Mouse (Mus musculus) midbrain, embryonic 16.5 days (tissue): Measurements from ENCODE around the gene Atg2a. TPM values are rescaled to one million over a fixed set of nuclear protein-coding genes. Genes with fewer than 3 reads are reported as not detected.

Experiments used
- ATAC-seq: fragments of 200-750 bp; cut with Nextera tagmentation; 2 replicates; pipeline ENCODE4 v1.8.0; 2017; ENCODE audit warnings: moderate TSS enrichment
- H3K27ac ChIP-seq: fragments of 300-500 bp; sonication (generic); 2 replicates; pipeline ENCODE4 v1.5.1; 2014; ENCODE audit warnings: mild to moderate bottlenecking, low read length, mixed read lengths
- H3K27me3 ChIP-seq: fragments of 300-500 bp; sonication (generic); 2 replicates; pipeline ENCODE4 v1.6.1; 2014; ENCODE audit warnings: low read depth, low read length, mixed read lengths; ENCODE audit not compliant: control insufficient read depth, insufficient read depth
- H3K36me3 ChIP-seq: fragments of 300-500 bp; sonication (generic); 2 replicates; pipeline ENCODE4 v1.6.1; 2014; ENCODE audit warnings: mild to moderate bottlenecking, low read length, moderate library complexity, mixed read lengths; ENCODE audit not compliant: control insufficient read depth, insufficient read depth
- H3K4me1 ChIP-seq: fragments of 300-500 bp; sonication (generic); 2 replicates; pipeline ENCODE4 v1.6.1; 2014; ENCODE audit warnings: mild to moderate bottlenecking, low read length, mixed read lengths; ENCODE audit not compliant: control insufficient read depth, insufficient read depth
- H3K4me2 ChIP-seq: fragments of 300-500 bp; sonication (generic); 2 replicates; pipeline ENCODE4 v1.6.1; 2014; ENCODE audit warnings: mild to moderate bottlenecking, low read length, mixed read lengths
- H3K4me3 ChIP-seq: fragments of 300-500 bp; sonication (generic); 2 replicates; pipeline ENCODE4 v1.5.1; 2014; ENCODE audit warnings: low read depth, mild to moderate bottlenecking, low read length, moderate library complexity, mixed read lengths
- H3K9ac ChIP-seq: fragments of 300-500 bp; sonication (generic); 2 replicates; pipeline ENCODE4 v1.6.1; 2014; ENCODE audit warnings: low read depth, low read length, mixed read lengths
- H3K9me3 ChIP-seq: fragments of 300-500 bp; sonication (generic); replicated peaks from 2 replicates; pipeline ENCODE4 v1.6.1; 2014; ENCODE audit warnings: mild to moderate bottlenecking, low read length, mixed read lengths; ENCODE audit not compliant: control insufficient read depth, poor library complexity, severe bottlenecking
- WGBS: fragments of 180-500 bp; shearing (Covaris S2); extraction: QIAGEN DNeasy Blood & Tissue Kit; methylation state at CpG from one replicate; pipeline ENCODE4 v1.1.7; 2014; 5-methylcytosine and 5-hydroxymethylcytosine counted together
- polyA plus RNA-seq: library from polyadenylated mRNA; unstranded; fragments of >200 nt; fragmentation: Nextera tagmentation; extraction: Ambion mirVana; gene quantifications from 2 replicates; pipeline ENCODE4 v1.2.1, GENCODE M21; 2015

Gene Atg2a
- polyA plus RNA-seq, 1 experiment from 2014 or later: 15.5 TPM

DNA sequence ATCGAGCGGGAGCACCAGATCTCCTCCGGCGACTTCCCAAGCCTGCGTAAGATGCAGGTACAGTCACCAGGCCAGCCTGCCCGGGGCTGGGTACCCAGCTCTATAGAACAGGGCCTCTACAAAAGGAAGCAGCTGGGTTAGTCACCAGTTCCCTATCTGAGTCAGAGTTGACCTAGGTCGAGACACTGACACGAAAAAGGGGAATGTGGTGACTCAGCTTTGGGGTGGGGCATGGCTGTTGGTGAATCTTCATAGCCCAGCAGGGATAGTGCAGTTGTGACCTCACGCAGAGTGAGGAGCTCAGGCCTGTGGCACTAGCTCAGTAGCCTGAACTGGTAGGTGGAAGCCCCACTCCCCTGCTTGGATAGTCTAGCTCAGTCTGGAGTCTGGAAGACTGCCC lies 56.2 kb downstream of the Atg2a start:
- H3K36me3 ChIP-seq: peaks cover 37% of the 10 kb centered on the region
- H3K9ac ChIP-seq: no peak overlapping the region
- H3K27me3 ChIP-seq: no peaks in the 10 kb centered on the region
- H3K4me3 ChIP-seq: no peak overlapping the region
- no peak for ATAC-seq
- no peaks in the 10 kb centered on the region for H3K9me3 ChIP-seq
- no peak overlapping the region for H3K27ac ChIP-seq
- no peak overlapping the region for H3K4me2 ChIP-seq
- no peaks in the 10 kb centered on the region for H3K4me1 ChIP-seq
- WGBS: 95% methylated on average over 9 of the region's 9 CpGs

DNA sequence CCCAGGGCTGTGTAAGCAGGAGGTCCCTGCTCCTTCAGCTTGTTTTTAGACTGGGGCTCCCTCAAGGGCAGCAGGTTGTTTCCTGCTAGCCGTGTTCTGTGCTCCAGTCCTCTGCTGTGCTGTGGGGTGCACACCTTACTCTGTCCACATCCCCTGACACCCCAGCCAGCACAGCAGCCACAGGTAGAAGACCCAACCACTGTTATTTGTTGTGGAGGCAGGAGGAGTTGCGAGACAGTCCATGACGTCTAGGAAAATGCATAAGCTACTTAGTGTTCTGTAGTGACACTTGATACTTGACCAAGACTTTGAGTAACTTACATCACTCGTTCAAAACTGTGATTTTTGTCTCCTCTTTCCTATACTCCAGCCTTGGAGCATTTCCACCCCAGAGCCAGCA lies 57.5 kb downstream of the Atg2a start:
- Histone ChIP-seq H3K4me1 (no peaks in the 10 kb centered on the region), H3K4me2 (no peak overlapping the region), H3K36me3 (peaks cover 34% of the 10 kb centered on the region), H3K4me3 (no peak overlapping the region), H3K9ac (no peak overlapping the region), H3K27me3 (no peaks in the 10 kb centered on the region), H3K27ac (no peak overlapping the region), H3K9me3 (no peaks in the 10 kb centered on the region)
- no peak for ATAC-seq
- 84% methylated on average over 4 of the region's 4 CpGs for WGBS

DNA sequence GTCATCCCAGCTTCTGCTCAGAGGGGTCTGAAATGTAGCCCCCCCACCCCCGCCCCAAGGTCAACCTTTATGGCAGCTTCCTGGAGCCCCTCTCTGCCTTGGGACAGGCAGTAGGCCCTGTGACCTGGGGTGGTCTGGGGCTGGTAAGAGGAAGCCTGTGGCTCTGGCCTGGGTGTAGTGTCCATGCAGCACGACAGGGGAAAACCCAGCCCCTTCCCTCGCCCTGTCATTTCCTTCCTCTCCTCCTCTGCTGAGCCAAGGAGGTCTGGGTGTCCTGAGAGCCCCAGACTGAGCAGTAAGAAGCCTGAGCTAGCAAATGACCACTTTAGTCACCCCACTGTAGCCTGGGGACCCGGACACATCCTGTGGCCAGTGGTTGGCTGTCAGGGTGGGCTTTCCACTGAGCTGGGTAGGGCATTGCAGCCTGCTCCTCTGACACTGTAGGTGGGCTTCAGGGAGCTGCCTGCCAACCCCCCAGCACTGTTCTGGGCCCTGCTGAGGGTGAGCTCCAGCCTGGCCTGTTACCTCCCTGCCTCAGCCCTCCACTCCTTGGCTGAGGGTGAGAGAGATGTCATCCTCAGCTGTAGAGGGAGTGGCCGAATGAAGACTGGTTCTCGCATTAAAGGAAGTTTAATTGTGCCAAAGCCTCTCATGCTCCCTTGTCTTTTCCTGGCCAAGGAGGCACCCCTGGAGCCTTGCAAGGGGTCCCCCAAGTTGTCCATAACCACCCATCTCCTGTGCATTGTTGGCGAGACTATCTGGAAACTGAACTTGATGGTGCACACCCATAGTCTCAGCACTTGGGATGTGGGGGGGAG lies 58.2 kb downstream of the Atg2a start:
- 88% methylated on average over 7 of the region's 7 CpGs for WGBS
- no peak for ATAC-seq

DNA sequence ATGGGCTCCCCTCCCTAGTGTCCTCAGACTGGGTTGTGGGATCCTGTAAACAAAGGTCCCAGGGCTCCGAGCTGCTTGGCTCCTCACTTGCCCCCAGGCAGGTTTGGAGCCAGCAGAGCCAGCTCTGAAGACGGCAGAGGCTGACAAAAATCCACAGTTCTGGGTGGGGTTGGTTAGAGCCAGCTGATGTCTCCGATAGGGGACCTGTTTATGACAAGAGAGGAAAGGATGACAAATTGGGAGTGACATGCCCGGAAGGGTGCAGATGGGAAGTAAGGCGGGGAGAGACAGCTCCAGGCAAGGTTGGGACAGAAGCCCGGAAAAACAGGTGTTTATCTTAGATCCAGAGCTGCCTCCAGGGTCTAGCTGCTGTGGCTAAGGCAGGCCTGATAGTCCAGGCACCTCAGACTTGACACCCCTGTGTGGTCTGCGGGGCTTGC lies 59.0 kb downstream of the Atg2a start:
- ATAC-seq: no peak
- no peaks in the 10 kb centered on the region for H3K9me3 ChIP-seq
- no peak overlapping the region for H3K4me3 ChIP-seq
- no peak overlapping the region for H3K4me2 ChIP-seq
- 67% methylated on average over 7 of the region's 7 CpGs for WGBS
- H3K27ac ChIP-seq: no peak overlapping the region; the same call in 1 of the 2 replicates
- no peaks in the 10 kb centered on the region for H3K27me3 ChIP-seq
- no peak overlapping the region for H3K9ac ChIP-seq
- H3K4me1 ChIP-seq: no peaks in the 10 kb centered on the region
- H3K36me3 ChIP-seq: peaks cover 28% of the 10 kb centered on the region

More for the DNA sequence above, 58.2 kb downstream of the Atg2a start:
- Histone ChIP-seq H3K4me2 (no peak overlapping the region), H3K27me3 (no peaks in the 10 kb centered on the region), H3K27ac (no peak overlapping the region), H3K4me1 (no peaks in the 10 kb centered on the region), H3K9me3 (no peaks in the 10 kb centered on the region), H3K36me3 (peaks cover 34% of the 10 kb centered on the region), H3K4me3 (no peak overlapping the region), H3K9ac (no peak overlapping the region)

DNA sequence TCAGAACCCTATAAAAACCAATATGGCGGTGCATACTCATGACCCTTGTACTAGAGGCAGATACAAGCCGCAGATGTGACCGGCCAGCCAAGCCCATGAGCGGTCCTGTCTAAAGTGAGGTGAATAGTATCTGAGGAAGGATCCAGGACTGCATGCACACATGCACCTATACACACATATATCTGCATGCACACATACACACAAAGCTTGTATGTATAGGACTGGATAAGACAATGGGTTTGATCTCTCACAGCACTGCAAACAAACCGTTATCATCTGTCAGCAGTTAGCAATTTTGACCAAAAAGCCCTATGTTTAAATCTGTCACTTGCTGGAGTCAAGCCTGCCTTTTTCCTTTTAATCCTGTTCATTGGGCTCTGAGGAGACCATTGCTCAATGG lies 60.6 kb downstream of the Atg2a start:
- Histone ChIP-seq H3K4me3 (no peak overlapping the region), H3K4me2 (no peak overlapping the region), H3K9me3 (no peaks in the 10 kb centered on the region), H3K9ac (no peak overlapping the region), H3K27ac (no peak overlapping the region), H3K4me1 (peaks cover 2% of the 10 kb centered on the region; the same call in 1 of the 2 replicates), H3K36me3 (peaks cover 15% of the 10 kb centered on the region), H3K27me3 (no peaks in the 10 kb centered on the region)
- WGBS: 97% methylated on average over 5 of the region's 5 CpGs
- no peak for ATAC-seq

DNA sequence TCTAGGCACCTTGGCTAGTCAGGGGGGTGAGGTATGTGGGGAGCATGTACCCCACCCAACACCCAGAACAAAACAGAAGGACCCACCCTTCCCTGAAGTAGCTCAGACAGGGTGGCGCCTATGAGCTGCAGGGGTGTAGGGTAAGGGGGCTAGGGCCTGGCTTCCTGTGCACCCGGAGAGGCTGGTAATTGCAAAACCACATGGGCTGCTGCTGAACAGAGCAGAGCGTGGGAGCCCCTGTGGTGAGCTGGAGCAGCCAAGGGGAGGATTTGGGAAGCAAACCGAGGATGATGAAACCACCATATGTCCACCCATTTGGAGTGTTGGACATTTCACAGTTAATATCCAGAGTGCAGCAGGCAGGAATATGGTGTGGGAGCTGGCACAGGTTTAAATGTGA lies 61.1 kb downstream of the Atg2a start:
- Histone ChIP-seq H3K27ac (no peak overlapping the region), H3K36me3 (peaks cover 12% of the 10 kb centered on the region), H3K4me1 (peaks cover 2% of the 10 kb centered on the region; the same call in 1 of the 2 replicates), H3K4me3 (no peak overlapping the region), H3K27me3 (no peaks in the 10 kb centered on the region), H3K9me3 (no peaks in the 10 kb centered on the region), H3K4me2 (no peak overlapping the region), H3K9ac (no peak overlapping the region)
- 51% methylated on average over 4 of the region's 4 CpGs for WGBS
- ATAC-seq: no peak

DNA sequence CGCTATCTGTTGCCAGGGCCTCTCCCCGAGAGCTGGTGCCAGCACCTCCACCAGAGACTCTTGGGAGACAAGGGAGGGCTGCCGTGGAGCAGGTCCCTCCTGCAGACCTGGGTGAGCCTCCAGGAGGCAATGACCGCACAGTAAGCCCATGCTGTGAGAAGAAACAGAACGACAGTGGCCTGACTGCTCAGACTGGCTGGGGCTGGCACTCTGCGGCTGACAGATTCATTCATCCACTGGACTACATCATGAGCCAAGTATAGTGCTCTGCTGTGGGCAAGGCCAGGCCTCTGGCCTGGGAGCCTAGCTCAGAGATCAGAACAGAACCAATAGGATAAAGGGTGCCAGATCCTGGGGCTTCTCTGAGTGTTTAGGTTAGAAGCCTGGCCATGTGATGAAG lies 62.4 kb downstream of the Atg2a start:
- Histone ChIP-seq H3K4me3 (no peak overlapping the region), H3K9me3 (no peaks in the 10 kb centered on the region), H3K9ac (no peak overlapping the region), H3K27me3 (peaks cover 2% of the 10 kb centered on the region; the same call in 1 of the 2 replicates), H3K27ac (no peak overlapping the region), H3K36me3 (0 out of 2 replicates have a peak, but pooled peaks cover 2% of the 10 kb centered on the region), H3K4me2 (no peak overlapping the region), H3K4me1 (peaks cover 2% of the 10 kb centered on the region; the same call in 1 of the 2 replicates)
- ATAC-seq: no peak
- WGBS: 84% methylated on average over 6 of the region's 6 CpGs

DNA sequence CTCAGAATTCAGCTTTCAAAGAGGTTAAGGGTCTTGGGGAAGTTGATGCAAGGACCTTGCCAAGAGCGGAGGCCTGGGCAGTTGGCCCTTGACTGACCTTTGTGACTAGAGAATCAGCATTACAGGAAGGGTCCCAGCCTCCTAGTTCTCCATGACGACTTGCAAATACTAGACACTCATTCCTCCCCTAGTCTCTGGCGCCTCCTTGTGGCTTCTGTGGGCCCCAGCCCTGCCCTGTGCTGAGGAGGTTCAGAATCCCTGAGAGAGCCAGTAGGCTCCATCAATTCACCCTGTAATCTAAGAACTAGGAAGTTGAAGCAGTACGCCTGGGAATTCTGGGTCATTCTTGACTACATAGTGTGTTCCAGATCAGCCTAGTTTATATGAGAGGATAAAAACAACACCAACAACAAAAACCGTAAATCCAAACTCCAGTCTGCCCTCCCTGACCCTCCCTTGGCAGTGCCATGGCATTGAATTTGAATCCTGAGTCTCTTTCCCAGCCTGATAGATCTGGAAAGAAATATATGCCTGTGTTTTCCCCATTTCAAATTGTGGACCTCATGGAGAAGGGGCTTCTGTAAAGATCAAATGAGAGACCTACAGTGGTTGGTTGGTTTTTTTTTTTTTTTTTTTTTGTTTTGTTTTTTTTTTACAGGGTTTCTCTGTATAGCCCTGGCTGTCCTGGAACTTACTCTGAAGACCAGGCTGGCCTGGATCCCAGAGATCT lies 63.5 kb downstream of the Atg2a start:
- Histone ChIP-seq H3K4me2 (no peak overlapping the region), H3K4me1 (peaks cover 2% of the 10 kb centered on the region; the same call in 1 of the 2 replicates), H3K4me3 (no peak overlapping the region), H3K9ac (no peak overlapping the region), H3K36me3 (0 out of 2 replicates have a peak, but pooled peaks cover 2% of the 10 kb centered on the region), H3K9me3 (no peaks in the 10 kb centered on the region), H3K27ac (no peak overlapping the region), H3K27me3 (peaks cover 2% of the 10 kb centered on the region; the same call in 1 of the 2 replicates)
- ATAC-seq: no peak
- WGBS: 29% methylated on average over 5 of the region's 5 CpGs
